Mouse (Mus musculus) telencephalon, adult 2 months (tissue): ENCODE measurements around the gene Wfdc21.

Experiments
- DNase-seq: peaks from one replicate; pipeline ENCODE4 v3.0.0-alpha.2; 2011; ENCODE audit warnings: low read depth, low spot score

Wfdc21 gene

GRCm38 (mm10) chr11:83746681-83747080 lies at the start of gene Wfdc21:
TSS of gene Wfdc21 (plus strand) at chr11:83746940.
- DNase-seq, result no peak

GRCm38 (mm10) chr11:83703705-83704104 lies 43.0 kb upstream of the Wfdc21 start, which contains the start of gene Wfdc17:
TSS of gene Wfdc17 (plus strand) at chr11:83703991.
- DNase-seq, result no peak

GRCm38 (mm10) chr11:83708715-83709114 lies 38.0 kb upstream of the Wfdc21 start, which contains the start of gene Wfdc18:
TSS of gene Wfdc18 (plus strand) at chr11:83709015.
- DNase-seq, result peak; percentile 16

GRCm38 (mm10) chr11:83709683-83710082 lies 37.1 kb upstream of the Wfdc21 start:
- DNase-seq, result peak; percentile 18

- DNase-seq, result no peak
Measured at GRCm38 (mm10) chr11:83712671-83713070, 34.1 kb upstream of the Wfdc21 start.

GRCm38 (mm10) chr11:83713925-83714324 lies 32.8 kb upstream of the Wfdc21 start:
- no peak for DNase-seq

- no peak for DNase-seq
Measured at GRCm38 (mm10) chr11:83717042-83717665, 29.6 kb upstream of the Wfdc21 start.

GRCm38 (mm10) chr11:83720766-83721165 lies 26.0 kb upstream of the Wfdc21 start:
- no peak for DNase-seq

- no peak for DNase-seq
Measured at GRCm38 (mm10) chr11:83728757-83729432, 17.8 kb upstream of the Wfdc21 start.

GRCm38 (mm10) chr11:83731116-83731515 lies 15.6 kb upstream of the Wfdc21 start:
- DNase-seq, result no peak

GRCm38 (mm10) chr11:83733071-83733640 lies 13.6 kb upstream of the Wfdc21 start:
- no peak for DNase-seq

- no peak for DNase-seq
Measured at GRCm38 (mm10) chr11:83734215-83734614, 12.5 kb upstream of the Wfdc21 start.

- DNase-seq, result no peak
Measured at GRCm38 (mm10) chr11:83735881-83736280, 10.9 kb upstream of the Wfdc21 start.

- DNase-seq, result no peak
Measured at GRCm38 (mm10) chr11:83737109-83737558, 9.6 kb upstream of the Wfdc21 start.

GRCm38 (mm10) chr11:83739241-83739640 lies 7.5 kb upstream of the Wfdc21 start:
- DNase-seq, result peak; percentile 34

GRCm38 (mm10) chr11:83740443-83740991 lies 6.2 kb upstream of the Wfdc21 start:
- DNase-seq, result no peak

GRCm38 (mm10) chr11:83741841-83742240 lies 4.9 kb upstream of the Wfdc21 start:
- DNase-seq, result no peak

GRCm38 (mm10) chr11:83742731-83743355 lies 3.9 kb upstream of the Wfdc21 start:
- no peak for DNase-seq

GRCm38 (mm10) chr11:83743525-83743924 lies 3.2 kb upstream of the Wfdc21 start:
- DNase-seq, result no peak

- no peak for DNase-seq
Measured at GRCm38 (mm10) chr11:83746152-83746551, 588 bp upstream of the Wfdc21 start.

- no peak for DNase-seq
Measured at GRCm38 (mm10) chr11:83747376-83748265, 881 bp downstream of the Wfdc21 start.
